Mouse (Mus musculus) midbrain, embryonic 12.5 days (tissue): ENCODE measurements around the gene Fggy. TPM values are rescaled to one million over a fixed set of nuclear protein-coding genes. Genes with fewer than 3 reads are reported as not detected.

ENCODE experiments used
- ATAC-seq: fragments of 200-750 bp; cut with Nextera tagmentation; 2 replicates; pipeline ENCODE4 v1.8.0; 2017; ENCODE audit warnings: low read depth, moderate TSS enrichment, moderate library complexity; ENCODE audit not compliant: low FRiP score
- H3K27ac ChIP-seq: fragments of 300-500 bp; sonication (generic); replicated peaks from 2 replicates; pipeline ENCODE4 v1.5.1; 2016; ENCODE audit warnings: mild to moderate bottlenecking
- H3K27me3 ChIP-seq: fragments of 300-500 bp; sonication (generic); 2 replicates; pipeline ENCODE4 v1.6.1; 2016; ENCODE audit warnings: mild to moderate bottlenecking
- H3K36me3 ChIP-seq: fragments of 300-500 bp; sonication (generic); 2 replicates; pipeline ENCODE4 v1.6.1; 2016
- H3K4me1 ChIP-seq: fragments of 300-500 bp; sonication (generic); 2 replicates; pipeline ENCODE4 v1.6.1; 2016
- H3K4me2 ChIP-seq: fragments of 300-500 bp; sonication (generic); replicated peaks from 2 replicates; pipeline ENCODE4 v1.6.1; 2016; ENCODE audit warnings: mild to moderate bottlenecking, moderate library complexity
- H3K4me3 ChIP-seq: fragments of 300-500 bp; sonication (generic); 2 replicates; pipeline ENCODE4 v1.5.1; 2016; ENCODE audit warnings: mild to moderate bottlenecking
- H3K9ac ChIP-seq: fragments of 300-500 bp; sonication (generic); replicated peaks from 2 replicates; pipeline ENCODE4 v1.6.1; 2016; ENCODE audit warnings: mild to moderate bottlenecking, moderate library complexity
- H3K9me3 ChIP-seq: fragments of 300-500 bp; sonication (generic); 2 replicates; pipeline ENCODE4 v1.6.1; 2016; ENCODE audit warnings: mild to moderate bottlenecking
- WGBS: fragments of 180-500 bp; shearing (Covaris S2); methylation state at CpG from one replicate; pipeline ENCODE4 v1.1.7; 2016; 5-methylcytosine and 5-hydroxymethylcytosine counted together
- polyA plus RNA-seq: library from polyadenylated mRNA; unstranded; fragments of >200 nt; fragmentation: Nextera tagmentation; extraction: Ambion mirVana; gene quantifications from 2 replicates; pipeline ENCODE4 v1.2.1, GENCODE M21; 2016

Gene Fggy
- polyA plus RNA-seq, 1 experiment from 2014 or later, result 8.5 TPM

GRCm38 (mm10) chr4:95738725-95739124 lies 181.4 kb downstream of the Fggy start:
- no peak overlapping the region for H3K4me3 ChIP-seq
- WGBS, result 78% methylated on average over 4 of the region's 4 CpGs

GRCm38 (mm10) chr4:95741115-95741734 lies 183.9 kb downstream of the Fggy start:
- Histone ChIP-seq H3K36me3 (no peaks in the 10 kb centered on the region), H3K27me3 (no peaks in the 10 kb centered on the region), H3K4me3 (no peak overlapping the region), H3K9me3 (no peaks in the 10 kb centered on the region), H3K4me1 (0 out of 2 replicates have a peak, but pooled peaks cover 3% of the 10 kb centered on the region), H3K4me2 (no peak overlapping the region), H3K9ac (no peak overlapping the region), H3K27ac (no peak overlapping the region)
- ATAC-seq, result no peak
- WGBS, result 84% methylated on average over 7 of the region's 7 CpGs

More at GRCm38 (mm10) chr4:95738725-95739124, 181.4 kb downstream of the Fggy start:
- H3K9ac ChIP-seq, result no peak overlapping the region
- peaks cover 7% of the 10 kb centered on the region for H3K4me1 ChIP-seq
- H3K27me3 ChIP-seq, result no peaks in the 10 kb centered on the region
- no peaks in the 10 kb centered on the region for H3K36me3 ChIP-seq
- ATAC-seq, result no peak
- no peak overlapping the region for H3K4me2 ChIP-seq
- H3K27ac ChIP-seq, result no peak overlapping the region
- H3K9me3 ChIP-seq, result no peaks in the 10 kb centered on the region

- no peak overlapping the region for H3K9ac ChIP-seq
- no peak overlapping the region for H3K4me3 ChIP-seq
- H3K4me1 ChIP-seq, result 0 out of 2 replicates have a peak, but pooled peaks cover 3% of the 10 kb centered on the region
- no peak overlapping the region for H3K4me2 ChIP-seq
- no peak overlapping the region for H3K27ac ChIP-seq
- no peaks in the 10 kb centered on the region for H3K9me3 ChIP-seq
- H3K36me3 ChIP-seq, result no peaks in the 10 kb centered on the region
- no peaks in the 10 kb centered on the region for H3K27me3 ChIP-seq
- WGBS, result 37% methylated on average over 4 of the region's 4 CpGs
- ATAC-seq, result no peak
These were observed 185.7 kb downstream of the Fggy start for GRCm38 (mm10) chr4:95742986-95743385.

GRCm38 (mm10) chr4:95746954-95747353 lies 189.6 kb downstream of the Fggy start:
- H3K4me3 ChIP-seq, result no peak overlapping the region
- H3K4me1 ChIP-seq, result no peaks in the 10 kb centered on the region
- H3K27me3 ChIP-seq, result no peaks in the 10 kb centered on the region
- no peaks in the 10 kb centered on the region for H3K9me3 ChIP-seq
- H3K36me3 ChIP-seq, result no peaks in the 10 kb centered on the region
- WGBS, result 93% methylated on average over 6 of the region's 6 CpGs
- no peak overlapping the region for H3K27ac ChIP-seq
- no peak for ATAC-seq
- H3K4me2 ChIP-seq, result no peak overlapping the region
- no peak overlapping the region for H3K9ac ChIP-seq

- H3K27ac ChIP-seq, result no peak overlapping the region
- no peaks in the 10 kb centered on the region for H3K27me3 ChIP-seq
- no peak overlapping the region for H3K4me3 ChIP-seq
- no peaks in the 10 kb centered on the region for H3K9me3 ChIP-seq
- no peak overlapping the region for H3K9ac ChIP-seq
- H3K4me1 ChIP-seq, result peaks cover 3% of the 10 kb centered on the region; the same call in 1 of the 2 replicates
- H3K4me2 ChIP-seq, result no peak overlapping the region
- ATAC-seq, result no peak
- no peaks in the 10 kb centered on the region for H3K36me3 ChIP-seq
- WGBS, result 90% methylated on average over 12 of the region's 12 CpGs
These were observed 190.3 kb downstream of the Fggy start for GRCm38 (mm10) chr4:95747415-95748202.

- WGBS, result 92% methylated on average over 5 of the region's 5 CpGs
- Histone ChIP-seq H3K27ac (no peak overlapping the region), H3K4me1 (peaks cover 6% of the 10 kb centered on the region; the same call in 1 of the 2 replicates), H3K27me3 (no peaks in the 10 kb centered on the region), H3K9ac (no peak overlapping the region), H3K4me2 (no peak overlapping the region), H3K36me3 (no peaks in the 10 kb centered on the region), H3K4me3 (no peak overlapping the region), H3K9me3 (no peaks in the 10 kb centered on the region)
- no peak for ATAC-seq
These were observed 192.9 kb downstream of the Fggy start for GRCm38 (mm10) chr4:95750186-95750585.

- Histone ChIP-seq H3K27me3 (no peaks in the 10 kb centered on the region), H3K4me2 (no peak overlapping the region), H3K4me1 (peaks cover 6% of the 10 kb centered on the region; the same call in 1 of the 2 replicates), H3K27ac (no peak overlapping the region), H3K36me3 (no peaks in the 10 kb centered on the region), H3K9ac (no peak overlapping the region), H3K9me3 (no peaks in the 10 kb centered on the region), H3K4me3 (no peak overlapping the region)
- ATAC-seq, result 0 out of 2 replicates have a peak, but pooled peaks have one; percentile 34
- 65% methylated on average over 6 of the region's 6 CpGs for WGBS
These were observed 195.4 kb downstream of the Fggy start for GRCm38 (mm10) chr4:95752538-95753188.

- no peak for ATAC-seq
- Histone ChIP-seq H3K4me1 (no peaks in the 10 kb centered on the region), H3K27me3 (no peaks in the 10 kb centered on the region), H3K4me2 (no peak overlapping the region), H3K4me3 (no peak overlapping the region), H3K27ac (no peak overlapping the region), H3K9me3 (no peaks in the 10 kb centered on the region), H3K9ac (no peak overlapping the region), H3K36me3 (no peaks in the 10 kb centered on the region)
- 47% methylated on average over 5 of the region's 5 CpGs for WGBS
These were observed 201.9 kb downstream of the Fggy start for GRCm38 (mm10) chr4:95759027-95759731.

- H3K9ac ChIP-seq, result no peak overlapping the region
- no peaks in the 10 kb centered on the region for H3K27me3 ChIP-seq
- 77% methylated on average over 2 of the region's 2 CpGs for WGBS
- H3K36me3 ChIP-seq, result no peaks in the 10 kb centered on the region
- no peak overlapping the region for H3K4me2 ChIP-seq
- no peaks in the 10 kb centered on the region for H3K9me3 ChIP-seq
- H3K4me1 ChIP-seq, result peaks cover 5% of the 10 kb centered on the region; the same call in 1 of the 2 replicates
- ATAC-seq, result no peak
- no peak overlapping the region for H3K27ac ChIP-seq
- no peak overlapping the region for H3K4me3 ChIP-seq
These were observed 208.1 kb downstream of the Fggy start for GRCm38 (mm10) chr4:95765359-95765758.

GRCm38 (mm10) chr4:95770469-95770868 lies 213.2 kb downstream of the Fggy start:
- no peak overlapping the region for H3K9ac ChIP-seq
- no peaks in the 10 kb centered on the region for H3K9me3 ChIP-seq
- no peak overlapping the region for H3K4me3 ChIP-seq
- no peaks in the 10 kb centered on the region for H3K36me3 ChIP-seq
- H3K27me3 ChIP-seq, result 0 out of 2 replicates have a peak, but pooled peaks cover 3% of the 10 kb centered on the region
- ATAC-seq, result no peak
- no peak overlapping the region for H3K4me2 ChIP-seq
- H3K27ac ChIP-seq, result no peak overlapping the region
- H3K4me1 ChIP-seq, result peaks cover 16% of the 10 kb centered on the region
- 80% methylated on average over 5 of the region's 5 CpGs for WGBS

- ATAC-seq, result no peak
- Histone ChIP-seq H3K27ac (no peak overlapping the region), H3K4me2 (no peak overlapping the region), H3K9ac (no peak overlapping the region), H3K27me3 (0 out of 2 replicates have a peak, but pooled peaks cover 3% of the 10 kb centered on the region), H3K36me3 (no peaks in the 10 kb centered on the region), H3K4me1 (peaks cover 16% of the 10 kb centered on the region), H3K4me3 (no peak overlapping the region), H3K9me3 (no peaks in the 10 kb centered on the region)
- 88% methylated on average over 3 of the region's 3 CpGs for WGBS
These were observed 214.2 kb downstream of the Fggy start for GRCm38 (mm10) chr4:95771542-95771941.
